In genomic region chr16:86302451-86303145, GRCm38 (mm10) we compare ENCODE assay signal across 11 mouse cellular contexts.
DNase-seq lines count a peak whose midpoint lies in the region; ATAC-seq and TF ChIP-seq lines count a peak whose summit lies in the region.
"Had no signal": no experiment of that assay in that cellular context is flagged by ENCODE, and none has a peak within 500 bp of the region (broad histone marks: within the 10 kb centered on the region; RNA-seq: fewer than 3 reads in every experiment).

No protein-coding gene starts in this region.

- WGBS in lung, embryonic 14.5 days = 66% methylated on average over 3 of the region's 3 CpGs
- 63% methylated on average over 3 of the region's 3 CpGs for WGBS in midbrain, postnatal 0 days

- no peak overlapping the region for H3K27ac ChIP-seq in gastrocnemius, adult 2 months
- no peak overlapping the region for H3K27ac ChIP-seq in lung, embryonic 14.5 days (ENCODE audit: low read depth)
- H3K27ac ChIP-seq in midbrain, postnatal 0 days (ENCODE audit: low read depth, low read length) = no peak overlapping the region

- TF ChIP-seq CTCF in gastrocnemius, adult 2 months (IDR thresholded peaks at IDR 0.05) = peak; percentile 67
- peak; percentile 58 for TF ChIP-seq CTCF in lung, embryonic 14.5 days (IDR thresholded peaks at IDR 0.05; ENCODE audit: low read depth)
- TF ChIP-seq CTCF in midbrain, postnatal 0 days (IDR thresholded peaks at IDR 0.05) = peak; percentile 65

- DNase-seq in gastrocnemius, adult 2 months = no peak
- no peak for DNase-seq in gastrocnemius, postnatal 36 days
- DNase-seq in lung, embryonic 14.5 days = peak; percentile 73
- no peak for DNase-seq in lung, postnatal 36 days
- peak; percentile 8 for DNase-seq in ZHBTc4 (ENCODE audit: low read depth, low spot score)
- peak; percentile 26 for DNase-seq in midbrain, postnatal 0 days (ENCODE audit: low spot score)
- DNase-seq in cerebellum, postnatal 14 days = no peak
- DNase-seq: cerebellum, adult 11 months; heart, postnatal 4 days had no signal

- no peaks in the 10 kb centered on the region for H3K36me3 ChIP-seq in lung, embryonic 14.5 days (ENCODE audit: insufficient read depth)
- no peaks in the 10 kb centered on the region for H3K36me3 ChIP-seq in midbrain, postnatal 0 days (ENCODE audit: insufficient read depth, low read length)

- intact Hi-C loops in gastrocnemius, adult 2 months (cut with DNase I) = loop anchor here (2.0 to 10.0 kb wide), 5 partner anchors 115 to 580 kb away; no protein-coding TSS in a partner anchor
- intact Hi-C loops in gastrocnemius, postnatal 36 days (cut with DNase I) = loop anchor here (2.0 to 5.0 kb wide), 4 partner anchors 120 to 945 kb away; no protein-coding TSS in a partner anchor

- no peaks in the 10 kb centered on the region for H3K9me3 ChIP-seq in lung, embryonic 14.5 days (ENCODE audit: low read depth, low read length)
- no peaks in the 10 kb centered on the region for H3K9me3 ChIP-seq in midbrain, postnatal 0 days (ENCODE audit: low read length)

- H3K4me2 ChIP-seq in lung, embryonic 14.5 days = no peak overlapping the region
- H3K4me2 ChIP-seq in midbrain, postnatal 0 days (ENCODE audit: low read depth, low read length, poor library complexity, severe bottlenecking) = no peak overlapping the region

- no peaks in the 10 kb centered on the region for H3K27me3 ChIP-seq in lung, embryonic 14.5 days (ENCODE audit: insufficient read depth, low read length)
- no peaks in the 10 kb centered on the region for H3K27me3 ChIP-seq in midbrain, postnatal 0 days (ENCODE audit: insufficient read depth, low read length)

- no peak overlapping the region for H3K4me3 ChIP-seq in gastrocnemius, adult 2 months
- H3K4me3 ChIP-seq in lung, embryonic 14.5 days (ENCODE audit: low read depth, low read length) = no peak overlapping the region
- no peak overlapping the region for H3K4me3 ChIP-seq in midbrain, postnatal 0 days (ENCODE audit: low read depth, low read length)
- H3K4me3 ChIP-seq: myocyte had no signal

- peak; percentile 38; the same call in 1 of the 2 replicates for ATAC-seq in lung, embryonic 14.5 days (ENCODE audit: insufficient read depth)
- no peak; the same call in 1 of the 2 replicates for ATAC-seq in midbrain, postnatal 0 days (ENCODE audit: low FRiP score)
- ATAC-seq in megakaryocyte, adult 5-6 weeks (ENCODE audit: poor library complexity, severe bottlenecking) = no peak

- no peaks in the 10 kb centered on the region for H3K4me1 ChIP-seq in lung, embryonic 14.5 days (ENCODE audit: insufficient read depth)
- no peaks in the 10 kb centered on the region for H3K4me1 ChIP-seq in midbrain, postnatal 0 days (ENCODE audit: insufficient read depth, low read length)

- H3K9ac ChIP-seq in lung, embryonic 14.5 days = no peak overlapping the region
- H3K9ac ChIP-seq in midbrain, postnatal 0 days (replicated peaks; ENCODE audit: low read length, poor library complexity, severe bottlenecking) = no peak overlapping the region

Comparison
In these comparisons a context has a peak if more than half of its experiments do, and no peak if none do; other contexts are left out.
1. DNase-seq: peak in lung, embryonic 14.5 days (single experiment), ZHBTc4 (single experiment) and midbrain, postnatal 0 days (single experiment); none in gastrocnemius, adult 2 months (single experiment), gastrocnemius, postnatal 36 days (0 of 2), lung, postnatal 36 days (single experiment) and cerebellum, postnatal 14 days (0 of 2).
2. Peak in every context shown above with its lines, with median percentiles within 50 percentile points of each other: CTCF ChIP-seq.